Mouse (Mus musculus) heart, adult 11 months (tissue): ENCODE measurements around the gene Ppp1r3c.
A peak's percentile ranks its signal among the peaks of the same experiment; 100 is the strongest.

Experiments used
- DNase-seq: peaks from one replicate; pipeline ENCODE4 v3.0.0; 2022

The Ppp1r3c gene

GRCm38 (mm10) chr19:36736537-36736936, at the start of gene Ppp1r3c:
TSS of gene Ppp1r3c (minus strand) at chr19:36736653.
- DNase-seq, result peak; percentile 100

- no peak for DNase-seq
Observed at GRCm38 (mm10) chr19:36783179-36783578, 46.7 kb upstream of the Ppp1r3c start.

- no peak for DNase-seq
Observed at GRCm38 (mm10) chr19:36782591-36782990, 46.1 kb upstream of the Ppp1r3c start.

GRCm38 (mm10) chr19:36781996-36782395, 45.5 kb upstream of the Ppp1r3c start:
- DNase-seq, result no peak

- no peak for DNase-seq
Observed at GRCm38 (mm10) chr19:36780375-36780774, 43.9 kb upstream of the Ppp1r3c start.

- no peak for DNase-seq
Observed at GRCm38 (mm10) chr19:36779765-36780164, 43.3 kb upstream of the Ppp1r3c start.

- no peak for DNase-seq
Observed at GRCm38 (mm10) chr19:36775531-36775930, 39.1 kb upstream of the Ppp1r3c start.

- DNase-seq, result no peak
Observed at GRCm38 (mm10) chr19:36773716-36774459, 37.4 kb upstream of the Ppp1r3c start.

- no peak for DNase-seq
Observed at GRCm38 (mm10) chr19:36768084-36768483, 31.6 kb upstream of the Ppp1r3c start.

- DNase-seq, result no peak
Observed at GRCm38 (mm10) chr19:36764451-36764850, 28.0 kb upstream of the Ppp1r3c start.

GRCm38 (mm10) chr19:36748996-36749395, 12.5 kb upstream of the Ppp1r3c start:
- peak; percentile 50 for DNase-seq

- no peak for DNase-seq
Observed at GRCm38 (mm10) chr19:36742331-36742730, 5.9 kb upstream of the Ppp1r3c start.

- DNase-seq, result no peak
Observed at GRCm38 (mm10) chr19:36739566-36740211, 3.2 kb upstream of the Ppp1r3c start.

- DNase-seq, result no peak
Observed at GRCm38 (mm10) chr19:36738009-36738408, 1.6 kb upstream of the Ppp1r3c start.

- DNase-seq, result no peak
Observed at GRCm38 (mm10) chr19:36737087-36737486, 634 bp upstream of the Ppp1r3c start.

- peak; percentile 87 for DNase-seq
Observed at GRCm38 (mm10) chr19:36734308-36735038, 2.0 kb downstream of the Ppp1r3c start.

GRCm38 (mm10) chr19:36733191-36733943, 3.1 kb downstream of the Ppp1r3c start:
- DNase-seq, result peak; percentile 87

GRCm38 (mm10) chr19:36731310-36731709, 5.1 kb downstream of the Ppp1r3c start:
- peak; percentile 96 for DNase-seq

GRCm38 (mm10) chr19:36730414-36730813, 6.0 kb downstream of the Ppp1r3c start:
- peak; percentile 81 for DNase-seq

- peak; percentile 82 for DNase-seq
Observed at GRCm38 (mm10) chr19:36728741-36729460, 7.6 kb downstream of the Ppp1r3c start.

- peak; percentile 70 for DNase-seq
Observed at GRCm38 (mm10) chr19:36724970-36725369, 11.5 kb downstream of the Ppp1r3c start.

GRCm38 (mm10) chr19:36721139-36721538, 15.3 kb downstream of the Ppp1r3c start:
- peak; percentile 80 for DNase-seq
